Mouse (Mus musculus) liver, adult 2 months (tissue): ENCODE measurements around the gene Ccdc136. TPM values are rescaled to one million over a fixed set of nuclear protein-coding genes. Genes with fewer than 3 reads are reported as not detected.

ENCODE experiments used
- DNase-seq: peaks from one replicate; pipeline ENCODE4 v3.0.0-alpha.2; 2011; ENCODE audit warnings: low read depth, low spot score; ENCODE audit errors: extremely low read depth
- H3K27ac ChIP-seq: fragments of 200-500 bp; replicated peaks from 2 replicates; pipeline ENCODE4 v1.5.1; 2012; ENCODE audit warnings: low read depth, mild to moderate bottlenecking, control low read depth, inconsistent platforms, low read length; ENCODE audit not compliant: insufficient read depth
- H3K27me3 ChIP-seq: fragments of 200-500 bp; 2 replicates; pipeline ENCODE4 v1.6.1; 2012; ENCODE audit warnings: mild to moderate bottlenecking, moderate library complexity, low read length, inconsistent platforms; ENCODE audit not compliant: control insufficient read depth, insufficient read depth
- H3K36me3 ChIP-seq: fragments of 200-500 bp; 2 replicates; pipeline ENCODE4 v1.6.1; 2012; ENCODE audit warnings: low read length, inconsistent platforms; ENCODE audit not compliant: control insufficient read depth, insufficient read depth
- H3K4me1 ChIP-seq: fragments of 200-500 bp; 2 replicates; pipeline ENCODE4 v1.6.1; 2011; ENCODE audit warnings: low read length; ENCODE audit not compliant: control insufficient read depth, insufficient read depth
- H3K4me3 ChIP-seq: fragments of 200-500 bp; 2 replicates; pipeline ENCODE4 v1.5.1; 2011; ENCODE audit warnings: low read depth, mild to moderate bottlenecking, control low read depth, low read length, moderate library complexity; ENCODE audit not compliant: insufficient read depth
- H3K79me2 ChIP-seq: fragments of 200-500 bp; 2 replicates; pipeline ENCODE4 v1.6.1; 2012; ENCODE audit warnings: inconsistent platforms, mild to moderate bottlenecking, low read length, moderate library complexity; ENCODE audit not compliant: control insufficient read depth, insufficient read depth
- H3K9ac ChIP-seq: fragments of 200-500 bp; 2 replicates; pipeline ENCODE4 v1.6.1; 2012; ENCODE audit warnings: low read depth, mild to moderate bottlenecking, control low read depth, inconsistent platforms, low read length
- CTCF ChIP-seq: fragments of 200-500 bp; IDR thresholded peaks from 2 replicates; pipeline ENCODE4 v1.5.1; 2011; ENCODE audit warnings: low read depth, low read length, control low read depth
- POLR2A ChIP-seq: fragments of 200-500 bp; IDR thresholded peaks from 2 replicates; pipeline ENCODE4 v1.6.1; 2011; ENCODE audit warnings: low read length, control low read depth; ENCODE audit not compliant: insufficient read depth; ENCODE audit errors: extremely low read depth
- WGBS: fragments of 180-500 bp; shearing (Covaris S2); methylation state at CpG from one replicate; pipeline ENCODE4 v1.1.7; 2018; 5-methylcytosine and 5-hydroxymethylcytosine counted together
- polyA plus RNA-seq: library from polyadenylated mRNA; depleted of rRNA; stranded (reverse); fragments of >200 nt; gene quantifications from 2 replicates; pipeline ENCODE4 v1.2.3, GENCODE M21; 2012
- total RNA-seq: library from RNA; depleted of rRNA; stranded (reverse); fragments of >200 nt; gene quantifications from 2 replicates; pipeline ENCODE4 v1.2.3, GENCODE M21; 2014

Ccdc136 gene
- total and polyA plus RNA-seq, 2 experiments, result 0.09 to 0.34 TPM

DNA sequence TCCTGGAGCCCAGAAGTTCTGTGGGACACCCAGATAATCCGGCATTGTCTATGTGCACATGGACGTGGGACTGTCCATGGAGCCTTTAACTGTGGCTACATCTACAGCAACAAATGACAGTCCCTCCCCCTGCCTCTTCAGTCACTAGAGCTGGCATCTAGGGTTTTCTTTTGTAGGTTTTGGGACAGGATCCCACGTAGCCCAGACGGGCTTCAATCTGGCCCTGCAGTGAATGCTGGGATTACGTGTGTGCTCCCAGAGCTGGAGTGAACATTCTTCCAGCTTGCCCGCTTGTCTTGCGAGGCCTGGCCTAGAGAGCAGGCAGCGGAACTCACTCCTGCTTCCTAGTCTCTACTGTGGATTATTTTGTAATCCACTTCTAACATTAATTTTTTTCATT is 29.0 kb downstream of the Ccdc136 start:
- H3K9ac ChIP-seq, result no peak overlapping the region
- DNase-seq, result no peak
- no peak overlapping the region for H3K4me3 ChIP-seq
- WGBS, result 91% methylated on average over 8 of the region's 8 CpGs
- H3K4me1 ChIP-seq, result no peaks in the 10 kb centered on the region
- H3K27me3 ChIP-seq, result no peaks in the 10 kb centered on the region
- no peaks in the 10 kb centered on the region for H3K79me2 ChIP-seq
- no peak overlapping the region for H3K27ac ChIP-seq
- no peaks in the 10 kb centered on the region for H3K36me3 ChIP-seq
- TF ChIP-seq CTCF (no peak), POLR2A (no peak)

- no peaks in the 10 kb centered on the region for H3K4me1 ChIP-seq
- no peak overlapping the region for H3K27ac ChIP-seq
- H3K4me3 ChIP-seq, result no peak overlapping the region
- TF ChIP-seq CTCF (no peak), POLR2A (no peak)
- H3K27me3 ChIP-seq, result no peaks in the 10 kb centered on the region
- H3K79me2 ChIP-seq, result no peaks in the 10 kb centered on the region
- DNase-seq, result no peak
- no peak overlapping the region for H3K9ac ChIP-seq
- WGBS, result 84% methylated on average over 6 of the region's 6 CpGs
- H3K36me3 ChIP-seq, result no peaks in the 10 kb centered on the region
Measured at GRCm38 (mm10) chr6:29426331-29426730, 30.2 kb downstream of the Ccdc136 start.

GRCm38 (mm10) chr6:29428171-29428570 is 32.1 kb downstream of the Ccdc136 start:
- DNase-seq, result no peak
- no peak overlapping the region for H3K27ac ChIP-seq
- H3K9ac ChIP-seq, result no peak overlapping the region
- H3K27me3 ChIP-seq, result peaks cover 6% of the 10 kb centered on the region
- WGBS, result 62% methylated on average over 4 of the region's 4 CpGs
- no peaks in the 10 kb centered on the region for H3K36me3 ChIP-seq
- no peaks in the 10 kb centered on the region for H3K4me1 ChIP-seq
- TF ChIP-seq CTCF (no peak), POLR2A (no peak)
- no peaks in the 10 kb centered on the region for H3K79me2 ChIP-seq
- H3K4me3 ChIP-seq, result no peak overlapping the region

GRCm38 (mm10) chr6:29430681-29431420 is 34.7 kb downstream of the Ccdc136 start:
- no peak overlapping the region for H3K9ac ChIP-seq
- H3K4me1 ChIP-seq, result no peaks in the 10 kb centered on the region; the same call in 1 of the 2 replicates
- H3K27me3 ChIP-seq, result peaks cover 14% of the 10 kb centered on the region
- no peaks in the 10 kb centered on the region for H3K79me2 ChIP-seq
- TF ChIP-seq CTCF (no peak), POLR2A (no peak)
- no peaks in the 10 kb centered on the region for H3K36me3 ChIP-seq
- no peak overlapping the region for H3K27ac ChIP-seq
- 73% methylated on average over 15 of the region's 15 CpGs for WGBS
- no peak overlapping the region for H3K4me3 ChIP-seq
- DNase-seq, result no peak

GRCm38 (mm10) chr6:29431473-29431872 is 35.4 kb downstream of the Ccdc136 start:
- H3K27me3 ChIP-seq, result peaks cover 14% of the 10 kb centered on the region
- 66% methylated on average over 5 of the region's 5 CpGs for WGBS

GRCm38 (mm10) chr6:29432156-29432555 is 36.0 kb downstream of the Ccdc136 start:
- no peak for DNase-seq
- 61% methylated on average over 3 of the region's 3 CpGs for WGBS
- H3K4me1 ChIP-seq, result no peaks in the 10 kb centered on the region; the same call in 1 of the 2 replicates
- no peaks in the 10 kb centered on the region for H3K36me3 ChIP-seq
- no peak overlapping the region for H3K27ac ChIP-seq
- H3K79me2 ChIP-seq, result no peaks in the 10 kb centered on the region
- peaks cover 14% of the 10 kb centered on the region for H3K27me3 ChIP-seq
- H3K4me3 ChIP-seq, result no peak overlapping the region
- H3K9ac ChIP-seq, result no peak overlapping the region
- TF ChIP-seq CTCF (no peak), POLR2A (no peak)

More at GRCm38 (mm10) chr6:29431473-29431872, 35.4 kb downstream of the Ccdc136 start:
- Histone ChIP-seq H3K36me3 (no peaks in the 10 kb centered on the region), H3K9ac (no peak overlapping the region), H3K27ac (no peak overlapping the region), H3K4me3 (no peak overlapping the region), H3K4me1 (no peaks in the 10 kb centered on the region; the same call in 1 of the 2 replicates), H3K79me2 (no peaks in the 10 kb centered on the region)
- TF ChIP-seq POLR2A, result no peak
- no peak for TF ChIP-seq CTCF
- DNase-seq, result no peak
